22 mouse cellular contexts compared by ENCODE assay signal in genomic region chr7:27857227-27857626, GRCm38 (mm10).
"Had no signal": no experiment of that assay in that cellular context is flagged by ENCODE, and none has a peak within 500 bp of the region (broad histone marks: within the 10 kb centered on the region; RNA-seq: fewer than 3 reads in every experiment).

Gene Zfp607a (plus strand): TSS chr7:27857527.

- H3K4me3 ChIP-seq: heart, adult 2 months; heart, embryonic 13.5 days; heart, embryonic 15.5 days; hindbrain, embryonic 13.5 days; hindbrain, embryonic 15.5 days; limb, embryonic 13.5 days; limb, embryonic 15.5 days; liver, embryonic 12.5 days had no signal

- H3K27me3 ChIP-seq: heart, embryonic 13.5 days; heart, embryonic 15.5 days; hindbrain, embryonic 13.5 days; hindbrain, embryonic 15.5 days; limb, embryonic 13.5 days; limb, embryonic 15.5 days; liver, embryonic 12.5 days had no signal

- H3K9me3 ChIP-seq: heart, embryonic 13.5 days; heart, embryonic 15.5 days; hindbrain, embryonic 13.5 days; hindbrain, embryonic 15.5 days; limb, embryonic 13.5 days; limb, embryonic 15.5 days; liver, embryonic 12.5 days had no signal

- DNase-seq: gastrocnemius, postnatal 14 days; gastrocnemius, postnatal 36 days; heart, adult 2 months; heart, postnatal 14 days; heart, postnatal 36 days; kidney, adult 11 months; kidney, adult 2 months; kidney, adult 9 months; kidney, postnatal 10 days; kidney, postnatal 25 days; layer of hippocampus, adult 9-11 months; layer of hippocampus, postnatal 36 days; left cerebral cortex, postnatal 4 days had no signal

- ATAC-seq: hindbrain, postnatal 0 days; intestine, embryonic 16.5 days; liver, embryonic 12.5 days had no signal
